Mouse (Mus musculus): ENCODE data around the gene Cox7a2l.

Gene Cox7a2l

GRCm38 (mm10) chr17:83517280-83518015 lies at the start of gene Cox7a2l:
Cox7a2l (minus strand) TSS chr17:83517330.
- DNase-seq (ENCODE audit: low read depth): no peak

GRCm38 (mm10) chr17:83565506-83565905 lies 48.4 kb upstream of the Cox7a2l start:
- DNase-seq (ENCODE audit: low read depth): no peak

DNA sequence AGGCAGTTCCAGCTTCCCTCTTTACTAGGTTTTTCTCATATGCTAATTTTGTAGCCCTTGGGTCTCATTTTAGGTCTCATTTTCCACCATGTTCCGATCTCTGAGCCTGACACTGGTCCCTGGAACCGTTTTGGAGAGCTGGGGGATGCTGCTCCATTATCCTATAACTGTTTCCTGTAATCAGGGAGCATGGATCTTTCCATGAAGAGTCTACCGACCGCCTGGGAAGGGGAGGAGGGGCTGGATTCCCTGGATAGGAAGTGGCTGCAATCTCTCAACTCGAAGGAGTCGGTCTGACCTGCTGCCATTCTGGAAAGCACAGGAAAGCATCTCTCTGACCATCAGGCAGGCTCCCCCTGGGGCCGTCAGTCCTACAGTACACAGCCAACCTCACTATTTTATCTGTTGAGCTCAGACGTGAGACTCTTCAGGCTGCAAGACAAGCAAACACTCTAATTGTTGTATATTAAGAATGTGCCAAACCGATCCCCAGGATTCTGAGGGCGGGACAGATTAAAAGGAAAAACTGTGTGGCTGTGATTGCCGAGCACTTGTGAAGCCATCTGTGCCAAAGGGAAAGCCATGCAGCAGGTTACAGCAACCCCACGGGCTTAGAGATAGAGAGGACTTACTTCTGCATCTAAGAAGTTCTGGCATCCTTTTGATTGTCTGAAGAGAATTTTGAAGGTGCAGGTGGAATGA lies 47.1 kb upstream of the Cox7a2l start:
- no peak for DNase-seq (ENCODE audit: low read depth)

DNA sequence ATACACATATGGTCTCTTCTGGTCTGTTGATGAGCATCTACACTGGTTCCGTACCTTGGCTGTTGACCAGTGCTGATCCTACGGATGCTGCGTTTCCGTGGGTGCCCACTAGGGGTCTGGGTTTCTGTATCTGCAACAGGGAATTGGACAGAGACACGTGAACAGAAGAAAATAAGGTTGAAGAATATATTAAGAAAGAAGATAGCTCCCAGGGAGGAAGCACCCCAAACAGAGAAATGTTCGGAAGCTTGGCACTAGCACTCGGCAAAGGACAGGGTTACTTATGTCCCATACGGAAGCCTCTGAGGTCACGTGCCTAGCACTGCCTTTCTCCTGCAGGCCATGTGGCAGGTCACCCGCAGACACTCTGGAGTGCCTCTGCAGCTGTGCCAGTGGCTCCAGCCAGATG lies 46.6 kb upstream of the Cox7a2l start:
- DNase-seq (ENCODE audit: low read depth): no peak

GRCm38 (mm10) chr17:83562153-83563010 lies 45.3 kb upstream of the Cox7a2l start:
- DNase-seq (ENCODE audit: low read depth): no peak

- no peak for DNase-seq (ENCODE audit: low read depth)
These were observed 42.0 kb upstream of the Cox7a2l start for GRCm38 (mm10) chr17:83559081-83559480.

- DNase-seq (ENCODE audit: low read depth): no peak
These were observed 38.7 kb upstream of the Cox7a2l start for GRCm38 (mm10) chr17:83555836-83556235.

DNA sequence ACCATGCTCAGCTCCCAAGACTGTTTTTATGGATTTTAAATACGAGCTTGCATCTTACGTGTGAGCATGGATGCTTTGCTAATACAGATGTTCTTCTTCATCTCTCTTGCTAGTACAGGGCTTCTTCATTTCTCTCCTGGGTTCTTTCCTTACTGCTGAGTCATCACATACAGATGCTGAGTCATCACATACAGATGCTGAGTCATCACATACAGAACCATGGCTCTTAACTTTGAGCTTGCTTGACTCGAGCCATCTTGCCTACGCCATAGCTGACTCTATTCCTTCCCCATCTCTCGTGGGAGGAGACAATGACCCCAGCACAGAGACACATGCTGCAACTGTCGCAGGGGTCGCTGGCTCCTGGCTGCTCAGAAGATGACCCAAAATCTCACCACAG lies 37.9 kb upstream of the Cox7a2l start:
- DNase-seq (ENCODE audit: low read depth): no peak

DNA sequence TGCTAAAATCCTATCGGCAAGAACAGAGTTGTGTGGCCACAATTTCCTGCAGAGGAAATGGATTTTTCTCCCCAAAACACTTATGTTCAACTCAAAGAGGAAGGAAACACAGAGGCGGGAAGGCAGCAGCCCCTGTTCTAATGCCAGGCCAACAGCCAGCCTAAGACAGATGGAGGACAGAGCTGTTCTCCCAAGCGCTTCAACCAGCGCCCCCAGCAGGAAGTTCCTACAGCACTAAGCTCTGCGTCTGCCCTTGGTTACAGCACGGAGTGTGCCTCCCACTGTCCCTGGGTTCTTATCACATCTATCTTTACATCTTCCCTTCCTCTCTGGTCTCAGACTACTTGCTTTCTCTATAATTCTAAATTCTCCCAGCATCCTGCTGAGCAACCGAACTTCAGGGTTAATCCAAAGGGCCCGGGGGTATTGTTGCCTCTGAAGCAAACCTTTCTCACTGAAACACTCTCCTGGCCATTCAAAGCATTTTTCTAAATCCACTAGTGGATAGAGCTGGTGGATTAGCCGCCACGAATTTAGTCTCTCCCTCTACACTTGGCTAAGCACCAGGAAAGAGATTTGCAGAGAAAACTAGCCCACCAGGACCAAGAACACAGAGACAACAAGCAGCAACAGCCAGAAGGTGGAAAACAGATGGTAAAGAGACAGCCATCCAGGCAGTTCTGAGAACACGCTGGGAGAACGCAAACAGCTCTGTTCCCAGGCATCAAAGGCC lies 31.5 kb upstream of the Cox7a2l start:
- DNase-seq (ENCODE audit: low read depth): peak; percentile 35

DNA sequence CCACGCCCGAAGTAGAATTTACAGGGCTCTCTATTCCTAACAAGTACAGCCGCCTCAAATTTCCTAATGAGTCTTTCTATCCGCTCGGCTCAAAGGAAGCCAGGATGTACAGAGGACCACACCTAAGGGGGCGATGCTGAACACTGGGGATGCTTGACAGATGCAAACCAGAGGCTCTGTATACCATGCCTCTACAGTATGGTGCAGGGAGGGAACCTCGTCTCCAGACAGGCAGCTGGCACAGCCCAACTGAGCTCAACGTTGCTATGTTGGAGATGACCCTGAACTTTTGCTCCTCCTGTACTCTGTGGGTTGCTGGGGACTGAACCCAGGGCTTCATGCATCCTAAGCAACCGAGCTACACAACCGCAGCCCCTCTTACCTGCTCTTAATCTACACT lies 30.0 kb upstream of the Cox7a2l start:
- no peak for DNase-seq (ENCODE audit: low read depth)

DNA sequence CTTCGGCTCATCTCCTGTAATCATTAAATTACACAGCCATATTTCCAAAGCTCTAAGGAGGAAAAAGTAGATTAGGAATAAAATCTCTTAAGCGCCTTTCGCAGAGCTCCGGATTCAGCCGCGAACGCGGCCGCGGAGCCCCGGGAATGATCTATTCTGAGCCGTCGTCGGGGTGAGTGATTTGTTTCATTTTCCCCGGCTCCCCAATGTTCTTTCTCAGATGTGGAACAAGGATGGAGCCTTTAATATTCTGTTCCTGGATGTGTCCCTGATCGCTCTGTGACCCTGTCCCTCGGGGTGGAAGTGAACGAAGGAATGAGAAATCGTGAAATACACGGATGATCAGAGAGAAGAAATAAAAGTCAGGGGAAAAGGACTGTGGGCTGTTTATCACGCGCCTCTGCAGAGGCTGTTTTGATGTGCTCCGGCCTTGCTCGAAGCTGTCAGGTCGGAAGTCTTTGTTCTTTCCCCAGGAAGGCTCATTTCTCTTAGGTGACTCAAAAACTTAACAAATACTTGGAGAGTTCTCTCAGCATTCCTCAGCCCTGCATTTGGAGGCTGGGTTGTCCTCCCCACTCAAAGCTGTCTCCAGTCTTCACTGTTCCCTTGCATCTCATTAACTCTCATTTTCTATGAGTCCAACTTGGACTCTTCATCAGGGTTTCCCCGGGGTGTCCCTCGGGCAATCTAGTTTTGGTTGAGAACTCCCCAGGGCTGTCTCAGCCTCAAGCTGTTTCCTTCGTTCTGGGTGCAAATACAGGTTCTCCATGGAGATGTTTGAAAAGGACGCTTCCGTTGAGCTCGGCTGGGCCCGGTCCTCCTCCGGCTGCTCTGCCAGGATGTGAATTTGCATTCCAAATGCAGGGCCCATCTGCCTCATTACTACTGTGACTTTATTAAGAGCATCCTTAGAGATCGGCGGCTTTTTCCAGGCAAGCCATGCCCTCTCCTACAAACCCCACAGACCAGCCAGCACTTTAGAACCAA lies 28.9 kb upstream of the Cox7a2l start:
- no peak for DNase-seq (ENCODE audit: low read depth)

GRCm38 (mm10) chr17:83545259-83545658 lies 28.1 kb upstream of the Cox7a2l start:
- DNase-seq (ENCODE audit: low read depth): no peak

DNA sequence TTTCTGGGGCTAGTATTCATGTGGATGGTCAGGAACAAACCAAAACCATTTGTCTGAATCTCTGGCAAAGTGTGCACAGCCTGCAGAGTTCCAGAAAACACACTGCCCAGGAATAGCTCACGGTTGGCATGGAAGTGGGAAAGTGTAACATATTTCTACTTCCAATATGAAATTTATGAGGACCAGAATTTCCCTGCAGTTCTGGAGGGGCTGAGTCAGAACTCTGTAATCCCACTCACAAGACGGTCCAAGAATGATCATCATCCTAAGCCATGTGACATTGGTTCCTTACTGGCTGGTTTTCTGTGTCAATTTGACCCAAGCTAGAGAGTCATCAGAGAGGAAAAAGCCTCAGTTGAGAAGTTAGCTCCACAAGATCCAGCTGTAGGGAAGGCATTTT lies 25.3 kb upstream of the Cox7a2l start:
- no peak for DNase-seq (ENCODE audit: low read depth)

DNA sequence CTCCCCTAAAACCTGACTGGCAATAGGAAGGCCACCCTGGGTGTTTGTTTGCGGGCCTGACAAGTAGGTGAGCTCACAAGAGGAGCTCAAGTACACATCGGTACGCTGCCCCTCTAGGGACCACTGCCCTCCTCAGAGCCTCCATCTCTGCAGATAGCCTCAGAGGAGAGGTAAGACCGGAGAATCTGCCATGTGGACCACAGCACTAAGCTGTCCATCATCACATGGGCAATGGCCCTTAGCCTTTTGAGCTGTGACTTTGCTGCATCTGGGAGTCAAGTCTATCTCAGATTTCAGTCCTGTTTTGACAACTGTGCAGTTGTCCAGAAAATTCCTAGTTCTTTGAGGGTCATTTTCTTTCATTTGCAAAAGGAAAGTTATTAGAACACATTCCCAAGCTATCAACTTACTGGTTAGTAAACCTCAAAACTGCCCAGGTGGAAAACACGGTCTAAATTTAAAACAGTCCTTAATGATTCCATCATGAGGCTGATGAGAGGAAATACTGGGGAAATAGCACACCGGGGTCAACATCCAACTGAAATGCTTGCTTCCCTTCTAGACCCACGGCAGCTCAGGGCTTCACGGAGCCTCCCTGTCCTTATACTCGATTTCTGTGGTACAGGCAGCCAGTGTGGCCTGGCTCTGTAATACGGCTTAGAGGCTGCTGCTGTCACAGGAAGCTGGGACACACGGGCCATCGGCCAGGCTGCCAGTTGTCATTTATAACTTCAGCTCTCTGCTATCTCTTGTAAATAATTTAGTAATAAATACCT lies 22.3 kb upstream of the Cox7a2l start:
- DNase-seq (ENCODE audit: low read depth): no peak

DNA sequence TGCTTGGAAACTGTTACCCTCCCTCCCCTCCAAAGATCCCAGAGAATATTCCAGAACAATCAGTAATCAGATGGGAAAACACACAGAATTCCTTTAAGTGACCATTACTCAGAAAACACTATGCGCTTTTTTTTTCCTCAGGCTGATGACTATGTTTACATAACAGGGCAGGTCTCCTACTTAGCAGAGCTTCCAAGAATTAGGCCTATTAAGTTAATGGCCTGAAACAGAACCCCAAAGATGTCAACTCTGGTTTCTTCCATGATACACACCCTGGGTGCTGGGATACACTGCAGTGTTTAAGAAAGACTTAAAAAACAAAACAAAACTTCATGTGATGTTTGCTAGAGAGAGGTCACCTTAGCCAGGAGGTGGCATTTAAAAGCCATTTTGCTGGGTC lies 21.6 kb upstream of the Cox7a2l start:
- no peak for DNase-seq (ENCODE audit: low read depth)

DNA sequence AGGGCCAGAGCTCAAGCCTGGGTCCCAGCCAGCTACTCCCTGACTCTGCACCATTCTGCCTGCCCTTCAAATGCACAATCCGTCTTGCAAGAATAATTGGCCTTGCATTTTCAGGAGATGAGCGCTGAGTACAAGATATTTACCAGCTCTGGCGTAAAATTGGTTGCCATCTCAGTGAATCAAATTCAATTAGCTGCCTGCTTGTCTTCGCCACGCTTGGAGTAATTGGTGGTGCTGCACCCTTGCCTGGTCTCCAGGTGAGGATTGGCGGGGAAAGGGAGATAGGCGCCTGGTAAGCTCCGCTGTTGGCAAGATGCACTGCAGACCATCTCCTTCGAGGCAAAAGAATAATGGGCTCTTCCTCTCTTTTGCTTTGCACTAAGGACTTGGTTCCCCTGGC lies 21.0 kb upstream of the Cox7a2l start:
- DNase-seq (ENCODE audit: low read depth): no peak

GRCm38 (mm10) chr17:83533150-83533549 lies 16.0 kb upstream of the Cox7a2l start:
- DNase-seq (ENCODE audit: low read depth): no peak

DNA sequence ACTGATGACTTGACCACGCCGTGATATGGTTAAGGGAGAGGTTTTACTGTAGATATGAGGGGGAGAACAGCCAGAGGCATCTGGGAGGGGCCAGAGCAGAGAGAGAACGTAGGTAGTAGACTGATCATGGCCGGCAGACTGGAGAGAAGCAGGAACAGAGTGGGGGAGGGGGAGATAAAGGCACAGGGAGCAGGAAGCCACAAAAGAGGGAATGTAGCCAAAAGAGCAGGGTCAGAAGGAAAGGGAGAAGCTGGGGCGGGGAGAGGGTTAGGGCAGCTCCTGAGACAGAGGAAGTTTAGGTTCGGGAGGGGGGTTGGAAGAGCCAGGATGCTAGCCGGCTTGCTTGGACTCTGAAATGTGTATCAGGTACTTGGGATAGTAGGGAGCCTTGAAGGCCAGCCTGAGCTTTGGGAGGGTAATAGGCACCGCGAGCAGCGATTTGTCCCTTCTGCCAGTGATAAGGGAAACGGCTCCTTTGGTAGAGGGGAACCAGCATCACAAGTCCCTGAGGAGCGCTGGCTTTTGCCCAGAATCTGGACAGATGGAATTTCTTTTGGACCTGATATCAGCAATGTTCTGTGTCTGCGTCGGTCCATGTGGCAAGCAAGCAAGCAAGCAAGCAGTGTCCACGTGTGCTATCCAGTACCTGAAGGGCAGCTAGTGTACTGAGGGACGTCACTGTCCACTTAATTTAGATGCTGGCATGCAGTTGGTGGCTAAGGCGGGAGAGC lies 10.7 kb upstream of the Cox7a2l start:
- DNase-seq (ENCODE audit: low read depth): no peak

Data from c-Kit-positive CD71-negative TER-119-negative erythroid progenitor cells, embryonic 14.5 days (primary cell).